Mouse (Mus musculus) midbrain, embryonic 11.5 days (tissue): ENCODE data around the gene Trim80. TPM values are rescaled to one million over a fixed set of nuclear protein-coding genes. Genes with fewer than 3 reads are reported as not detected.

Experiments used
- ATAC-seq: fragments of 200-750 bp; cut with Nextera tagmentation; 2 replicates; pipeline ENCODE4 v1.8.0; 2017; ENCODE audit warnings: moderate TSS enrichment, moderate library complexity; ENCODE audit not compliant: low FRiP score
- DNase-seq: peaks from one replicate; pipeline ENCODE4 v3.0.0; 2015; ENCODE audit warnings: low spot score; ENCODE audit errors: missing footprints
- H3K27ac ChIP-seq: fragments of 300-500 bp; sonication (generic); 2 replicates; pipeline ENCODE4 v1.5.1; 2014; ENCODE audit warnings: low read depth, low read length
- H3K27me3 ChIP-seq: fragments of 300-500 bp; sonication (generic); 2 replicates; pipeline ENCODE4 v1.6.1; 2014; ENCODE audit warnings: mild to moderate bottlenecking, low read length, moderate library complexity, mixed read lengths; ENCODE audit not compliant: control insufficient read depth, insufficient read depth
- H3K36me3 ChIP-seq: fragments of 300-500 bp; sonication (generic); 2 replicates; pipeline ENCODE4 v1.6.1; 2014; ENCODE audit warnings: mild to moderate bottlenecking, low read length, moderate library complexity, mixed read lengths; ENCODE audit not compliant: control insufficient read depth, insufficient read depth
- H3K4me1 ChIP-seq: fragments of 300-500 bp; sonication (generic); 2 replicates; pipeline ENCODE4 v1.6.1; 2014; ENCODE audit warnings: low read length; ENCODE audit not compliant: control insufficient read depth, insufficient read depth
- H3K4me2 ChIP-seq: fragments of 300-500 bp; sonication (generic); 2 replicates; pipeline ENCODE4 v1.6.1; 2014; ENCODE audit warnings: mild to moderate bottlenecking, moderate library complexity
- H3K4me3 ChIP-seq: fragments of 300-500 bp; sonication (generic); 2 replicates; pipeline ENCODE4 v1.5.1; 2014; ENCODE audit warnings: low read depth, low read length
- H3K9ac ChIP-seq: fragments of 300-500 bp; sonication (generic); 2 replicates; pipeline ENCODE4 v1.6.1; 2014; ENCODE audit warnings: low read length
- H3K9me3 ChIP-seq: fragments of 300-500 bp; sonication (generic); 2 replicates; pipeline ENCODE4 v1.6.1; 2016; ENCODE audit warnings: low read length; ENCODE audit not compliant: control insufficient read depth
- WGBS: fragments of 180-500 bp; shearing (Covaris S2); extraction: QIAGEN DNeasy Blood & Tissue Kit; methylation state at CpG from one replicate; pipeline ENCODE4 v1.1.7; 2014; 5-methylcytosine and 5-hydroxymethylcytosine counted together
- polyA plus RNA-seq: library from polyadenylated mRNA; unstranded; fragments of >200 nt; fragmentation: Nextera tagmentation; extraction: Ambion mirVana; gene quantifications from 2 replicates; pipeline ENCODE4 v1.2.1, GENCODE M21; 2014

Gene Trim80
- polyA plus RNA-seq, 1 experiment from 2014 or later, result not detected

- 90% methylated on average over 3 of the region's 3 CpGs for WGBS
- H3K27me3 ChIP-seq, result no peaks in the 10 kb centered on the region
- ATAC-seq, result no peak
Observed at GRCm38 (mm10) chr11:115439326-115439725, 1.0 kb upstream of the Trim80 start.

GRCm38 (mm10) chr11:115441417-115441816 lies 1.1 kb downstream of the Trim80 start:
- ATAC-seq (no peak), DNase-seq (peak; percentile 82)
- Histone ChIP-seq H3K4me2 (no peak overlapping the region), H3K27ac (no peak overlapping the region), H3K27me3 (no peaks in the 10 kb centered on the region), H3K4me1 (no peaks in the 10 kb centered on the region), H3K36me3 (no peaks in the 10 kb centered on the region), H3K9me3 (no peaks in the 10 kb centered on the region), H3K9ac (no peak overlapping the region), H3K4me3 (no peak overlapping the region)
- WGBS, result 58% methylated on average over 15 of the region's 15 CpGs

More at GRCm38 (mm10) chr11:115439326-115439725, 1.0 kb upstream of the Trim80 start:
- H3K4me2 ChIP-seq, result no peak overlapping the region
- H3K36me3 ChIP-seq, result no peaks in the 10 kb centered on the region
- no peak for DNase-seq
- no peaks in the 10 kb centered on the region for H3K9me3 ChIP-seq
- no peak overlapping the region for H3K9ac ChIP-seq
- no peak overlapping the region for H3K4me3 ChIP-seq
- peaks cover 10% of the 10 kb centered on the region for H3K4me1 ChIP-seq
- no peak overlapping the region for H3K27ac ChIP-seq

GRCm38 (mm10) chr11:115446906-115447305 lies 6.6 kb downstream of the Trim80 start:
- ATAC-seq (no peak), DNase-seq (no peak)
- no peak overlapping the region for H3K27ac ChIP-seq
- no peaks in the 10 kb centered on the region for H3K27me3 ChIP-seq
- no peak overlapping the region for H3K4me3 ChIP-seq
- WGBS, result 95% methylated on average over 3 of the region's 3 CpGs
- no peaks in the 10 kb centered on the region for H3K4me1 ChIP-seq
- no peak overlapping the region for H3K9ac ChIP-seq
- no peak overlapping the region for H3K4me2 ChIP-seq
- no peaks in the 10 kb centered on the region for H3K36me3 ChIP-seq
- no peaks in the 10 kb centered on the region for H3K9me3 ChIP-seq

- no peak for ATAC-seq
- peak; percentile 64 for DNase-seq
- H3K9ac ChIP-seq, result no peak overlapping the region
- no peak overlapping the region for H3K27ac ChIP-seq
- 83% methylated on average over 11 of the region's 11 CpGs for WGBS
- no peaks in the 10 kb centered on the region for H3K4me1 ChIP-seq
- no peaks in the 10 kb centered on the region for H3K9me3 ChIP-seq
- no peaks in the 10 kb centered on the region for H3K27me3 ChIP-seq
- no peak overlapping the region for H3K4me3 ChIP-seq
- no peaks in the 10 kb centered on the region for H3K36me3 ChIP-seq
- no peak overlapping the region for H3K4me2 ChIP-seq
Observed at GRCm38 (mm10) chr11:115447321-115447885, 7.1 kb downstream of the Trim80 start.

GRCm38 (mm10) chr11:115448075-115448474 lies 7.7 kb downstream of the Trim80 start:
- no peaks in the 10 kb centered on the region for H3K4me1 ChIP-seq
- 83% methylated on average over 16 of the region's 16 CpGs for WGBS
- no peaks in the 10 kb centered on the region for H3K36me3 ChIP-seq

GRCm38 (mm10) chr11:115448998-115449397 lies 8.7 kb downstream of the Trim80 start:
- Histone ChIP-seq H3K27me3 (no peaks in the 10 kb centered on the region), H3K9me3 (no peaks in the 10 kb centered on the region), H3K9ac (no peak overlapping the region), H3K4me1 (no peaks in the 10 kb centered on the region), H3K27ac (no peak overlapping the region), H3K4me2 (no peak overlapping the region), H3K36me3 (no peaks in the 10 kb centered on the region), H3K4me3 (no peak overlapping the region)
- WGBS, result 65% methylated on average over 7 of the region's 7 CpGs
- DNase-seq (no peak), ATAC-seq (no peak)

More at GRCm38 (mm10) chr11:115448075-115448474, 7.7 kb downstream of the Trim80 start:
- Histone ChIP-seq H3K27ac (no peak overlapping the region), H3K27me3 (no peaks in the 10 kb centered on the region), H3K4me3 (no peak overlapping the region), H3K4me2 (no peak overlapping the region), H3K9me3 (no peaks in the 10 kb centered on the region), H3K9ac (no peak overlapping the region)
- DNase-seq (no peak), ATAC-seq (no peak)

GRCm38 (mm10) chr11:115450176-115450575 lies 9.8 kb downstream of the Trim80 start:
- WGBS, result 94% methylated on average over 7 of the region's 7 CpGs
- Histone ChIP-seq H3K9ac (no peak overlapping the region), H3K4me3 (no peak overlapping the region), H3K36me3 (no peaks in the 10 kb centered on the region), H3K9me3 (no peaks in the 10 kb centered on the region), H3K4me1 (no peaks in the 10 kb centered on the region), H3K27me3 (no peaks in the 10 kb centered on the region), H3K27ac (no peak overlapping the region), H3K4me2 (no peak overlapping the region)
- no peak for DNase-seq
- no peak for ATAC-seq

- no peaks in the 10 kb centered on the region for H3K4me1 ChIP-seq
- H3K4me3 ChIP-seq, result no peak overlapping the region
- ATAC-seq (no peak), DNase-seq (peak; percentile 78)
- no peak overlapping the region for H3K27ac ChIP-seq
- H3K9me3 ChIP-seq, result no peaks in the 10 kb centered on the region
- H3K27me3 ChIP-seq, result no peaks in the 10 kb centered on the region
- H3K4me2 ChIP-seq, result no peak overlapping the region
- no peaks in the 10 kb centered on the region for H3K36me3 ChIP-seq
- WGBS, result 90% methylated on average over 8 of the region's 8 CpGs
- no peak overlapping the region for H3K9ac ChIP-seq
Observed at GRCm38 (mm10) chr11:115451781-115452241, 11.5 kb downstream of the Trim80 start.

GRCm38 (mm10) chr11:115452281-115452860 lies 12.0 kb downstream of the Trim80 start:
- Histone ChIP-seq H3K27me3 (no peaks in the 10 kb centered on the region), H3K9me3 (no peaks in the 10 kb centered on the region), H3K27ac (no peak overlapping the region), H3K9ac (no peak overlapping the region), H3K4me3 (no peak overlapping the region), H3K36me3 (no peaks in the 10 kb centered on the region), H3K4me2 (no peak overlapping the region), H3K4me1 (no peaks in the 10 kb centered on the region)
- ATAC-seq (no peak), DNase-seq (no peak)
- 86% methylated on average over 7 of the region's 7 CpGs for WGBS
